Mouse (Mus musculus) right cerebral cortex, adult 18-20 months (tissue): ENCODE data around the gene Serpine1.

Source experiments
- DNase-seq: peaks from one replicate; pipeline ENCODE4 v3.0.0; 2022; ENCODE audit warnings: mixed read lengths

The Serpine1 gene

GRCm38 (mm10) chr5:137051914-137052505, 20.1 kb downstream of the Serpine1 start:
- DNase-seq = peak; percentile 81

GRCm38 (mm10) chr5:137051125-137051524, 20.9 kb downstream of the Serpine1 start:
- no peak for DNase-seq

GRCm38 (mm10) chr5:137046991-137047390, 25.1 kb downstream of the Serpine1 start:
- DNase-seq = no peak

- DNase-seq = no peak
Measured at GRCm38 (mm10) chr5:137046324-137046718, 25.7 kb downstream of the Serpine1 start.

GRCm38 (mm10) chr5:137045402-137046323, 26.4 kb downstream of the Serpine1 start, which contains the start of gene Ap1s1:
Gene Ap1s1 (minus strand): TSS chr5:137046135.
- peak; percentile 99 for DNase-seq

GRCm38 (mm10) chr5:137043997-137044396, 28.1 kb downstream of the Serpine1 start:
- no peak for DNase-seq

GRCm38 (mm10) chr5:137041442-137041841, 30.6 kb downstream of the Serpine1 start:
- DNase-seq = no peak

GRCm38 (mm10) chr5:137039453-137039852, 32.6 kb downstream of the Serpine1 start:
- no peak for DNase-seq

- DNase-seq = peak; percentile 69
Measured at GRCm38 (mm10) chr5:137036211-137036610, 35.9 kb downstream of the Serpine1 start.

GRCm38 (mm10) chr5:137032641-137033074, 39.4 kb downstream of the Serpine1 start:
- DNase-seq = peak; percentile 91

- peak; percentile 76 for DNase-seq
Measured at GRCm38 (mm10) chr5:137032033-137032421, 40.0 kb downstream of the Serpine1 start.

GRCm38 (mm10) chr5:137031076-137032032, 40.7 kb downstream of the Serpine1 start:
- no peak for DNase-seq

GRCm38 (mm10) chr5:137030416-137030810, 41.7 kb downstream of the Serpine1 start:
- DNase-seq = peak; percentile 75

- peak; percentile 96 for DNase-seq
Measured at GRCm38 (mm10) chr5:137029643-137030415, 42.2 kb downstream of the Serpine1 start.

GRCm38 (mm10) chr5:137029273-137029585, 42.8 kb downstream of the Serpine1 start:
- no peak for DNase-seq

- no peak for DNase-seq
Measured at GRCm38 (mm10) chr5:137028561-137029272, 43.4 kb downstream of the Serpine1 start.

GRCm38 (mm10) chr5:137026092-137026491, 46.0 kb downstream of the Serpine1 start, which contains the start of gene Vgf:
Gene Vgf (plus strand): TSS chr5:137026392.
- no peak for DNase-seq

- peak; percentile 83 for DNase-seq
Measured at GRCm38 (mm10) chr5:137025132-137025531, 46.9 kb downstream of the Serpine1 start.

- DNase-seq = no peak
Measured at GRCm38 (mm10) chr5:137024318-137024717, 47.8 kb downstream of the Serpine1 start.

GRCm38 (mm10) chr5:137015913-137016312, 56.2 kb downstream of the Serpine1 start:
- DNase-seq = no peak

- DNase-seq = no peak
Measured at GRCm38 (mm10) chr5:137012401-137012950, 59.6 kb downstream of the Serpine1 start.
